In the genomic region with DNA sequence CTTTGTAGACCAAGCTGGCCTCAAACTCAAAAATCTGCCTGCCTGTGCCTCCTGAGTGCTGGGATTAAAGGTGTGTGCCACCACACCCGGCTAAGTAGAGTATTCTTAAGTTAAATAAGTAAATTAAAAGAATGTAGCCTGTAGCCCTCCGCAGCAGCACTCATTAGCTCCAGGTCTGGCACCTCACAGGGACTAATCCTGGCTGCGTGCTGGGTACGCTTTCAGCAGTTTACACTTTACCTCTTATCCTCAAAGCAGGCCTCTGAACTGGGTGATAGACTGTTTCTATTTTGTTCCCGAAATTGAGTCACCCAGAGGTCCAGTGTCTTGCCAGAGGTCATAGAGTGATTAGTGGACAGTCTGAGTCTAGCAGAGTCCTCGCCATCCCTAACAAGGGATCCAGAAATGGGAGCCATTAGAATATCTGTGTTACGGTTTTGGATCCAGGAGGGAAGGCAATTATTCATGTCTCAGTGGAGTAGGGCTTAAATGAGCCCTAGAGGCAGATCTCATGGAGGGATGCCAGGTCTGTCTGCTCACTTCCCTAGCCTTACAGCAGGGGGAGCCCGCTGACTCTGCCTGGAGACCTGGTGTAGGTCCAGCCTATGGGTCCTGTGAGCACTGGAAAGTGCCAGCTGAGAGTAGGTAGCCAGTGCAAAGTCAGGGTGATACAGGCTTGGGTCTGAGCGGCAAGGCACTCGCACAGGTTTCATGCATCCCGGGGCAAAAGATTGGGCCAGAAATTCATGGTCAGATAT, we compare ENCODE assay signal across 7 mouse cellular contexts. TPM values are rescaled to one million over a fixed set of nuclear protein-coding genes. Genes with fewer than 3 reads are reported as not detected.
DNase-seq lines count a peak whose midpoint lies in the region; ATAC-seq and TF ChIP-seq lines count a peak whose summit lies in the region.

No protein-coding gene starts in this region.

- peak; percentile 29; the same call in 1 of the 2 replicates for ATAC-seq in intestine, postnatal 0 days
- ATAC-seq in midbrain, embryonic 12.5 days (ENCODE audit: low FRiP score, low read depth) = peak; percentile 75

- no peak overlapping the region for H3K4me2 ChIP-seq in intestine, postnatal 0 days (replicated peaks; ENCODE audit: low read depth)
- no peak overlapping the region for H3K4me2 ChIP-seq in midbrain, embryonic 12.5 days (replicated peaks)

- no peak overlapping the region for H3K9ac ChIP-seq in intestine, postnatal 0 days (ENCODE audit: low read depth, low read length)
- H3K9ac ChIP-seq in midbrain, embryonic 12.5 days (replicated peaks) = no peak overlapping the region

- 0 out of 2 replicates have a peak, but pooled peaks cover 6% of the 10 kb centered on the region for H3K36me3 ChIP-seq in intestine, postnatal 0 days (ENCODE audit: control insufficient read depth, insufficient read depth)
- H3K36me3 ChIP-seq in midbrain, embryonic 12.5 days = peaks cover 13% of the 10 kb centered on the region

- peak; percentile 92 to 98 for DNase-seq in adrenal gland, adult (ENCODE audit: inconsistent age in 2 of 2, low spot score in 1 of 2)
- DNase-seq in embryo, embryonic 11.5 days (ENCODE audit: low read depth, low spot score) = peak; percentile 62
- peak; percentile 76 to 79 for DNase-seq in gastrocnemius, postnatal 4 days (ENCODE audit: low spot score in 2 of 2)
- DNase-seq in left cerebral cortex, postnatal 25 days (ENCODE audit: low spot score in 2 of 2) = peak; percentile 89 to 96
- DNase-seq in spleen, adult 18-20 months = peak; percentile 73 to 89

- no peaks in the 10 kb centered on the region for H3K9me3 ChIP-seq in intestine, postnatal 0 days (ENCODE audit: control insufficient read depth)
- no peaks in the 10 kb centered on the region for H3K9me3 ChIP-seq in midbrain, embryonic 12.5 days

- no peak overlapping the region for H3K27ac ChIP-seq in intestine, postnatal 0 days (ENCODE audit: low read depth, low read length)
- no peak overlapping the region for H3K27ac ChIP-seq in midbrain, embryonic 12.5 days (replicated peaks)

- peak; percentile 95 for TF ChIP-seq CTCF in intestine, postnatal 0 days (IDR thresholded peaks at IDR 0.05; ENCODE audit: low read depth)

- intact Hi-C loops in left cerebral cortex, postnatal 25 days (cut with DNase I) = loop anchor here (2.0 kb wide), 1 partner anchor 37 kb away; a partner anchor contains a TSS

- no peaks in the 10 kb centered on the region for H3K4me1 ChIP-seq in intestine, postnatal 0 days (replicated peaks; ENCODE audit: control insufficient read depth, insufficient read depth, low read length)
- peaks cover 13% of the 10 kb centered on the region for H3K4me1 ChIP-seq in midbrain, embryonic 12.5 days

- H3K4me3 ChIP-seq in intestine, postnatal 0 days (ENCODE audit: low read depth, low read length) = no peak overlapping the region
- H3K4me3 ChIP-seq in midbrain, embryonic 12.5 days = no peak overlapping the region

- H3K27me3 ChIP-seq in intestine, postnatal 0 days (replicated peaks; ENCODE audit: control insufficient read depth, insufficient read depth, low read length) = no peaks in the 10 kb centered on the region
- no peaks in the 10 kb centered on the region for H3K27me3 ChIP-seq in midbrain, embryonic 12.5 days

- 35% methylated on average over 11 of the region's 11 CpGs for WGBS in intestine, postnatal 0 days
- WGBS in midbrain, embryonic 12.5 days = 37% methylated on average over 11 of the region's 11 CpGs

RNA-seq across cellular contexts. Expression of a gene that starts 12.7 kb away (rescaled TPM):
- total RNA-seq in gastrocnemius, postnatal 4 days (2021) = 10 to 100 TPM; 11.7 to 14.3 TPM
- polyA plus RNA-seq in intestine, postnatal 0 days (2015; fragmentation: Nextera tagmentation; extraction: Ambion mirVana) = 3.6 and 3.8 TPM in 2 replicates
- 10 to 100 TPM; 24.3 TPM for total RNA-seq in left cerebral cortex, postnatal 25 days (2021)
- 17.5 and 17.7 TPM in 2 replicates for polyA plus RNA-seq in midbrain, embryonic 12.5 days (2016; fragmentation: Nextera tagmentation; extraction: Ambion mirVana)

RNA-seq across cellular contexts. Expression of a gene that starts 16.3 kb away (rescaled TPM):
- 1 to 10 TPM in 1 of 2 experiments, under 1 TPM in 1; 0.93 to 1.1 TPM for total RNA-seq in gastrocnemius, postnatal 4 days (2021)
- 9.6 and 9.8 TPM in 2 replicates for polyA plus RNA-seq in intestine, postnatal 0 days (2015; fragmentation: Nextera tagmentation; extraction: Ambion mirVana)
- 1 to 10 TPM; 1.9 to 2.0 TPM for total RNA-seq in left cerebral cortex, postnatal 25 days (2021)
- polyA plus RNA-seq in midbrain, embryonic 12.5 days (2016; fragmentation: Nextera tagmentation; extraction: Ambion mirVana) = 6.2 and 7.5 TPM in 2 replicates

RNA-seq across cellular contexts. Expression of a gene that starts 36.3 kb away (rescaled TPM):
- under 1 TPM; 0.54 to 0.93 TPM for total RNA-seq in gastrocnemius, postnatal 4 days (2021)
- polyA plus RNA-seq in intestine, postnatal 0 days (2015; fragmentation: Nextera tagmentation; extraction: Ambion mirVana) = 0.09 and 0.47 TPM in 2 replicates
- 100 to 1,000 TPM; 546 to 551 TPM for total RNA-seq in left cerebral cortex, postnatal 25 days (2021)
- polyA plus RNA-seq in midbrain, embryonic 12.5 days (2016; fragmentation: Nextera tagmentation; extraction: Ambion mirVana) = 8.1 and 9.9 TPM in 2 replicates

RNA-seq across cellular contexts. Expression of a gene that starts 45.2 kb away (rescaled TPM):
- total RNA-seq in gastrocnemius, postnatal 4 days (2021) = 10 to 100 TPM; 42.1 to 43.3 TPM
- polyA plus RNA-seq in intestine, postnatal 0 days (2015; fragmentation: Nextera tagmentation; extraction: Ambion mirVana) = 43.2 and 44.0 TPM in 2 replicates
- total RNA-seq in left cerebral cortex, postnatal 25 days (2021) = 10 to 100 TPM; 36.8 to 39.8 TPM
- polyA plus RNA-seq in midbrain, embryonic 12.5 days (2016; fragmentation: Nextera tagmentation; extraction: Ambion mirVana) = 87.0 and 96.9 TPM in 2 replicates

Comparison
In these comparisons a context has a peak if more than half of its experiments do, and no peak if none do; other contexts are left out.
1. RNA of a gene that starts 36.3 kb away (total RNA-seq): 546 to 551 TPM in left cerebral cortex, postnatal 25 days; 0.54 to 0.93 TPM in gastrocnemius, postnatal 4 days; every median in the first group is over 100 times any median in the second.
2. Peak in every context shown above with its lines, with median percentiles within 50 percentile points of each other: DNase-seq.